11 mouse cellular contexts compared by ENCODE assay signal in genomic region chr11:23514785-23515184, GRCm38 (mm10). TPM values are rescaled to one million over a fixed set of nuclear protein-coding genes. Genes with fewer than 3 reads are reported as not detected.
"Had no signal": no experiment of that assay in that cellular context is flagged by ENCODE, and none has a peak within 500 bp of the region (broad histone marks: within the 10 kb centered on the region; RNA-seq: fewer than 3 reads in every experiment).

No protein-coding gene starts in this region.

RNA-seq across cellular contexts. Expression of gene 1700093K21Rik, which starts 6.2 kb away (rescaled TPM):
- polyA plus RNA-seq: neural tube, embryonic 12.5 days; neural tube, embryonic 14.5 days; neural tube, embryonic 15.5 days; small intestine, adult 2 months; spleen, adult 2 months; stomach, embryonic 14.5 days; stomach, embryonic 15.5 days; stomach, embryonic 16.5 days; stomach, postnatal 0 days; thymus, adult 2 months; thymus, postnatal 0 days had no signal
